Mouse (Mus musculus) midbrain, postnatal 0 days (tissue): Measurements from ENCODE around the gene B3galt1. TPM values are rescaled to one million over a fixed set of nuclear protein-coding genes. Genes with fewer than 3 reads are reported as not detected.

Experiments
- ATAC-seq: fragments of 200-750 bp; cut with Nextera tagmentation; 2 replicates; pipeline ENCODE4 v1.8.0; 2017; ENCODE audit warnings: moderate number of reproducible peaks, mild to moderate bottlenecking, moderate TSS enrichment, moderate library complexity; ENCODE audit not compliant: low FRiP score
- DNase-seq: peaks from one replicate; pipeline ENCODE4 v3.0.0-alpha.2; 2015; ENCODE audit warnings: low spot score
- H3K27ac ChIP-seq: fragments of 300-500 bp; sonication (generic); 2 replicates; pipeline ENCODE4 v1.5.1; 2014; ENCODE audit warnings: low read depth, mild to moderate bottlenecking, low read length, mixed read lengths
- H3K27me3 ChIP-seq: fragments of 300-500 bp; sonication (generic); 2 replicates; pipeline ENCODE4 v1.6.1; 2014; ENCODE audit warnings: low read length, control low read depth, mixed read lengths; ENCODE audit not compliant: insufficient read depth
- H3K36me3 ChIP-seq: fragments of 300-500 bp; sonication (generic); 2 replicates; pipeline ENCODE4 v1.6.1; 2014; ENCODE audit warnings: low read length, control low read depth, mixed read lengths; ENCODE audit not compliant: insufficient read depth
- H3K4me1 ChIP-seq: fragments of 300-500 bp; sonication (generic); 2 replicates; pipeline ENCODE4 v1.6.1; 2014; ENCODE audit warnings: mild to moderate bottlenecking, control low read depth, antibody characterized with exemption, low read length, mixed read lengths; ENCODE audit not compliant: insufficient read depth
- H3K4me2 ChIP-seq: fragments of 300-500 bp; sonication (generic); 2 replicates; pipeline ENCODE4 v1.6.1; 2014; ENCODE audit warnings: low read depth, mild to moderate bottlenecking, low read length, mixed read lengths; ENCODE audit not compliant: poor library complexity, severe bottlenecking
- H3K4me3 ChIP-seq: fragments of 300-500 bp; sonication (generic); 2 replicates; pipeline ENCODE4 v1.5.1; 2014; ENCODE audit warnings: low read depth, mild to moderate bottlenecking, low read length, moderate library complexity
- H3K9ac ChIP-seq: fragments of 300-500 bp; sonication (generic); replicated peaks from 2 replicates; pipeline ENCODE4 v1.6.1; 2014; ENCODE audit warnings: mild to moderate bottlenecking, low read length, moderate library complexity, mixed read lengths; ENCODE audit not compliant: poor library complexity, severe bottlenecking
- H3K9me3 ChIP-seq: fragments of 300-500 bp; sonication (generic); 2 replicates; pipeline ENCODE4 v1.6.1; 2016; ENCODE audit warnings: low read length, control low read depth
- CTCF ChIP-seq: IDR thresholded peaks from 2 replicates; pipeline ENCODE4 v1.5.1; 2016; ENCODE audit warnings: antibody characterized with exemption, mild to moderate bottlenecking
- WGBS: fragments of 180-500 bp; shearing (Covaris S2); extraction: QIAGEN DNeasy Blood & Tissue Kit; methylation state at CpG from one replicate; pipeline ENCODE4 v1.1.7; 2014; 5-methylcytosine and 5-hydroxymethylcytosine counted together
- polyA plus RNA-seq: library from polyadenylated mRNA; unstranded; fragments of >200 nt; fragmentation: Nextera tagmentation; extraction: Ambion mirVana; gene quantifications from 2 replicates; pipeline ENCODE4 v1.2.1, GENCODE M21; 2015
- total RNA-seq: library from RNA; depleted of rRNA; stranded (reverse); fragments of >200 nt; gene quantifications from 2 replicates; pipeline ENCODE4 v1.2.3, GENCODE M21; 2014

The B3galt1 gene
- total and polyA plus RNA-seq, 2 experiments from 2014 or later: 18.0 to 50.4 TPM

GRCm38 (mm10) chr2:67858340-67858739 is 292.7 kb downstream of the B3galt1 start:
- H3K4me2 ChIP-seq: no peak overlapping the region
- H3K27me3 ChIP-seq: no peaks in the 10 kb centered on the region
- no peak for ATAC-seq
- WGBS: 91% methylated on average over 2 of the region's 2 CpGs
- H3K9me3 ChIP-seq: no peaks in the 10 kb centered on the region
- TF ChIP-seq CTCF: no peak
- H3K36me3 ChIP-seq: no peaks in the 10 kb centered on the region
- no peaks in the 10 kb centered on the region for H3K4me1 ChIP-seq
- no peak overlapping the region for H3K9ac ChIP-seq
- H3K4me3 ChIP-seq: no peak overlapping the region
- H3K27ac ChIP-seq: no peak overlapping the region
- DNase-seq: no peak

GRCm38 (mm10) chr2:67859004-67859403 is 293.3 kb downstream of the B3galt1 start:
- H3K4me3 ChIP-seq: no peak overlapping the region
- H3K4me1 ChIP-seq: no peaks in the 10 kb centered on the region
- ATAC-seq (no peak), DNase-seq (peak; percentile 30)
- H3K9ac ChIP-seq: no peak overlapping the region
- TF ChIP-seq CTCF: no peak
- H3K36me3 ChIP-seq: no peaks in the 10 kb centered on the region
- no peaks in the 10 kb centered on the region for H3K27me3 ChIP-seq
- no peak overlapping the region for H3K4me2 ChIP-seq
- H3K27ac ChIP-seq: no peak overlapping the region
- H3K9me3 ChIP-seq: no peaks in the 10 kb centered on the region
- WGBS: 54% methylated on average over 2 of the region's 2 CpGs

- no peak for TF ChIP-seq CTCF
- no peak for DNase-seq
- H3K4me1 ChIP-seq: no peaks in the 10 kb centered on the region
- no peak overlapping the region for H3K27ac ChIP-seq
- no peak for ATAC-seq
- H3K36me3 ChIP-seq: no peaks in the 10 kb centered on the region
- no peak overlapping the region for H3K4me2 ChIP-seq
- 83% methylated on average over 3 of the region's 3 CpGs for WGBS
- H3K9me3 ChIP-seq: no peaks in the 10 kb centered on the region
- H3K27me3 ChIP-seq: no peaks in the 10 kb centered on the region
- H3K9ac ChIP-seq: no peak overlapping the region
- no peak overlapping the region for H3K4me3 ChIP-seq
These were observed 307.7 kb downstream of the B3galt1 start for GRCm38 (mm10) chr2:67873368-67873767.

GRCm38 (mm10) chr2:67879836-67880235 is 314.2 kb downstream of the B3galt1 start:
- H3K27me3 ChIP-seq: no peaks in the 10 kb centered on the region
- H3K4me1 ChIP-seq: no peaks in the 10 kb centered on the region
- H3K4me3 ChIP-seq: no peak overlapping the region
- H3K27ac ChIP-seq: no peak overlapping the region
- H3K9ac ChIP-seq: no peak overlapping the region
- TF ChIP-seq CTCF: no peak
- ATAC-seq (no peak), DNase-seq (no peak)
- no peak overlapping the region for H3K4me2 ChIP-seq
- H3K9me3 ChIP-seq: no peaks in the 10 kb centered on the region
- no peaks in the 10 kb centered on the region for H3K36me3 ChIP-seq
- WGBS: 89% methylated on average over 3 of the region's 3 CpGs

- H3K9ac ChIP-seq: no peak overlapping the region
- WGBS: 40% methylated on average over 1 of the region's 1 CpGs
These were observed 316.1 kb downstream of the B3galt1 start for GRCm38 (mm10) chr2:67881713-67882281.

GRCm38 (mm10) chr2:67897956-67898689 is 332.5 kb downstream of the B3galt1 start:
- no peaks in the 10 kb centered on the region for H3K27me3 ChIP-seq
- H3K9ac ChIP-seq: no peak overlapping the region
- H3K4me1 ChIP-seq: no peaks in the 10 kb centered on the region
- no peak for TF ChIP-seq CTCF
- no peak overlapping the region for H3K27ac ChIP-seq
- no peaks in the 10 kb centered on the region for H3K9me3 ChIP-seq
- H3K36me3 ChIP-seq: no peaks in the 10 kb centered on the region
- H3K4me2 ChIP-seq: no peak overlapping the region
- DNase-seq (peak; percentile 51), ATAC-seq (no peak)
- 41% methylated on average over 2 of the region's 2 CpGs for WGBS
- H3K4me3 ChIP-seq: no peak overlapping the region

More at GRCm38 (mm10) chr2:67881713-67882281, 316.1 kb downstream of the B3galt1 start:
- no peak overlapping the region for H3K27ac ChIP-seq
- H3K4me3 ChIP-seq: no peak overlapping the region
- DNase-seq (no peak), ATAC-seq (no peak)
- no peaks in the 10 kb centered on the region for H3K36me3 ChIP-seq
- no peak for TF ChIP-seq CTCF
- H3K9me3 ChIP-seq: no peaks in the 10 kb centered on the region
- H3K4me1 ChIP-seq: no peaks in the 10 kb centered on the region
- H3K4me2 ChIP-seq: no peak overlapping the region
- H3K27me3 ChIP-seq: no peaks in the 10 kb centered on the region
